Mouse (Mus musculus) myocyte (in vitro differentiated cells): ENCODE data around the gene A330070K13Rik. TPM values are rescaled to one million over a fixed set of nuclear protein-coding genes. Genes with fewer than 3 reads are reported as not detected.

Experiments
- H3K27me3 ChIP-seq: one replicate; pipeline ENCODE4 v1.6.1; 2011; ENCODE audit not compliant: control insufficient read depth, insufficient read depth, insufficient read length
- H3K36me3 ChIP-seq: one replicate; pipeline ENCODE4 v1.6.1; 2011; ENCODE audit not compliant: control insufficient read depth, insufficient read depth
- H3K4me2 ChIP-seq: one replicate; pipeline ENCODE4 v1.6.1; 2011; ENCODE audit warnings: low read depth, control low read depth
- H3K4me3 ChIP-seq: one replicate; pipeline ENCODE4 v1.5.1; 2011; ENCODE audit warnings: mild to moderate bottlenecking, control low read depth, moderate library complexity
- H3K79me2 ChIP-seq: one replicate; pipeline ENCODE4 v1.6.1; 2011; ENCODE audit not compliant: control insufficient read depth, insufficient read depth
- H3ac ChIP-seq: one replicate; pipeline ENCODE4 v1.6.1; 2011; ENCODE audit not compliant: control insufficient read depth, insufficient read length
- CEBPB ChIP-seq: IDR thresholded peaks from 2 replicates; pipeline ENCODE4 v1.6.1; 2011; ENCODE audit warnings: mild to moderate bottlenecking, moderate library complexity; ENCODE audit not compliant: poor library complexity, insufficient read depth, severe bottlenecking
- E2F4 ChIP-seq: IDR thresholded peaks from one replicate; pipeline ENCODE4 v1.6.1; 2011; ENCODE audit warnings: mild to moderate bottlenecking, control low read depth, moderate library complexity; ENCODE audit not compliant: insufficient read depth
- MAX ChIP-seq: IDR thresholded peaks from one replicate; pipeline ENCODE4 v1.6.1; 2011; ENCODE audit warnings: low read depth, mild to moderate bottlenecking, control low read depth
- MYOD1 ChIP-seq, 3 experiments: IDR thresholded peaks; one replicate each; pipeline ENCODE4 v1.6.1; 2011; ENCODE audit warnings: control low read depth in 2 of 3, low read depth in 2 of 3, mild to moderate bottlenecking in 2 of 3, moderate library complexity in 1 of 3; ENCODE audit not compliant: insufficient read length in 2 of 3, control insufficient read depth in 1 of 3
- MYOG ChIP-seq, 3 experiments: IDR thresholded peaks; one replicate each; pipeline ENCODE4 v1.6.1; 2011; ENCODE audit warnings: control low read depth in 2 of 3, low read depth in 2 of 3, mild to moderate bottlenecking in 2 of 3; ENCODE audit not compliant: insufficient read length in 2 of 3, control insufficient read depth in 1 of 3, insufficient read depth in 1 of 3
- POLR2A ChIP-seq: IDR thresholded peaks from one replicate; pipeline ENCODE4 v1.6.1; 2011; ENCODE audit warnings: low read depth, mild to moderate bottlenecking, control low read depth, moderate library complexity; ENCODE audit not compliant: insufficient read length
- POLR2AphosphoS2 ChIP-seq: IDR thresholded peaks from one replicate; pipeline ENCODE4 v1.6.1; 2011; ENCODE audit warnings: low read depth, control low read depth; ENCODE audit not compliant: insufficient read length
- REST ChIP-seq: IDR thresholded peaks from one replicate; pipeline ENCODE4 v1.6.1; 2011; ENCODE audit warnings: mild to moderate bottlenecking, control low read depth, moderate library complexity; ENCODE audit not compliant: insufficient read depth, insufficient read length
- SRF ChIP-seq: IDR thresholded peaks from one replicate; pipeline ENCODE4 v1.6.1; 2011; ENCODE audit warnings: low read depth; ENCODE audit not compliant: control insufficient read depth, insufficient read length
- TCF12 ChIP-seq: IDR thresholded peaks from one replicate; pipeline ENCODE4 v1.6.1; 2011; ENCODE audit warnings: mild to moderate bottlenecking, control low read depth; ENCODE audit not compliant: poor library complexity, insufficient read depth, severe bottlenecking
- TCF3 ChIP-seq: IDR thresholded peaks from one replicate; pipeline ENCODE4 v1.6.1; 2011; ENCODE audit warnings: low read depth, control low read depth; ENCODE audit not compliant: insufficient read length
- USF1 ChIP-seq: IDR thresholded peaks from one replicate; pipeline ENCODE4 v1.6.1; 2011; ENCODE audit warnings: low read depth, mild to moderate bottlenecking, control low read depth, moderate library complexity
- polyA plus RNA-seq: library from polyadenylated mRNA; unstranded; fragments of >200 nt; fragmentation: generic; extraction: Trizol; gene quantifications from one replicate; pipeline ENCODE4 v1.2.1, GENCODE M21; 2012; ENCODE audit warnings: missing spikeins

A330070K13Rik gene
- polyA plus RNA-seq, 1 experiment = not detected

DNA sequence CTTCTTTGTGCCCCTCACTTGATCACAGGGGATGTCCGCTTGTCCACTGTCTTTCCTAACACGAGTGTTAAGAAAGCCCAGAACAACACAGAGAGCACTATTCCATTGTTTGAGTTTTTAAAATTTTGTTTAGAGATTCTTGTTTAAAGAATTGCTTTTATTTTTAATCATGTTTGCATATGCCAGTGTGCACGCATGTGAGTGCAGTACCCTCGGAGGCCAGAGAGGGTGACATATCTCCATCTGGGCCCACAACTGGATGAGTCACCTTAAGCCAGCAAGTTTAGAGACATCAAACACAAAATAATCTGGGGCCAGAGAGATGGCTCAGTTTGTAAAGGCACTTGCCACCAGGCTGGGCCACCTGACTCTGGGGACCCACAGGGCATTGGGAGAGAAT, 49.0 kb downstream of the A330070K13Rik start:
- Histone ChIP-seq H3K27me3 (no peaks in the 10 kb centered on the region), H3K79me2 (no peaks in the 10 kb centered on the region), H3ac (no peak overlapping the region), H3K36me3 (no peaks in the 10 kb centered on the region), H3K4me3 (no peak overlapping the region), H3K4me2 (no peak overlapping the region)
- TF ChIP-seq POLR2A = no peak
- no peak for TF ChIP-seq TCF12
- TF ChIP-seq POLR2AphosphoS2 = no peak
- TF ChIP-seq USF1 = no peak
- TF ChIP-seq TCF3 = no peak
- TF ChIP-seq REST = no peak
- no peak for TF ChIP-seq CEBPB
- TF ChIP-seq MYOD1 (IDR thresholded peaks at IDR 0.05; ENCODE audit: control insufficient read depth in 1 of 3, insufficient read length in 2 of 3, low read depth in 2 of 3) = no peak
- TF ChIP-seq E2F4 = no peak
- TF ChIP-seq MYOG (IDR thresholded peaks at IDR 0.05; ENCODE audit: control insufficient read depth in 1 of 3, insufficient read depth in 1 of 3, insufficient read length in 2 of 3, low read depth in 2 of 3) = no peak
- no peak for TF ChIP-seq SRF
- no peak for TF ChIP-seq MAX

DNA sequence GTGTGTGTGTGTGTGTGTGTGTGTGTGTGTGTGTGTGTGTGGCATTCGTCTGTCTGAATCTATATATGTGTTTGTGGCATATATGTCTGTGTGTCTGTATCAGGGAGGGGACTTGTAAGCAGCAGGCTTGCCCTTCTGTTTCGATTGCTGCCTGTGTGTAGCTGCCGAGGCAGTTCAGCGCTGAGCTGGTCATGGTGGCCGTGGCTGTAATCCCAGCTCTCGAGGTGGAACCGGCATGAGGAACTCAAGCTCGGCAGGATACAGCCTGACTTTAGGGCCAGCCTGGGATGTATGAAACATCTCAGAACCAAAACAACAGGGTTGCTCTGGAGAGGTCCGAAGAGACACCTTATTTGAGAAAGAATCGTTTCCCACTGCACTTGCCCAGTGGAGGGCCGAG, 50.5 kb downstream of the A330070K13Rik start:
- H3K4me2 ChIP-seq = no peak overlapping the region
- no peaks in the 10 kb centered on the region for H3K27me3 ChIP-seq
- no peak overlapping the region for H3K4me3 ChIP-seq
- H3K36me3 ChIP-seq = no peaks in the 10 kb centered on the region
- no peak for TF ChIP-seq MYOD1 (IDR thresholded peaks at IDR 0.05; ENCODE audit: control insufficient read depth in 1 of 3, insufficient read length in 2 of 3, low read depth in 2 of 3)
- no peak for TF ChIP-seq E2F4
- no peaks in the 10 kb centered on the region for H3K79me2 ChIP-seq
- H3ac ChIP-seq = no peak overlapping the region

DNA sequence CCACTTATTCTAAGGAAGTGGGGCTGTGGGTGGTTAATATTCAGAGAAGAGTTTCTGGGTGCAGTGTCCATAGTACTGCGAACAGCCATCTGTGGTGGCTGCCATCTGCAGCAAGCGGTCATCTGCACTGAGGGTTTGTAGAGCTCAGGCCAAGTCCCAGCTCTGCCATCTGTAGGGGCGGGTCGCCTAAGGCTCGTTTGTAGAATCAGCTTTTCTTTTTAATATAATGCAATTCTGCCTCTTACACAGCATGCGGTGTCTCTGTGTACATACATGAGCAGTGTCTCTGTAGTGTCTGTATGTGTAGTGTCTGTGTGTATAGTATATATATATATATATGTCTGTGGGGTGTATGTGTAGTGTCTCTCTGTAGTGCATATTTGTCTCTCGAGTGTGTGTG, 50.9 kb downstream of the A330070K13Rik start:
- no peaks in the 10 kb centered on the region for H3K27me3 ChIP-seq
- H3K4me2 ChIP-seq = no peak overlapping the region
- H3K36me3 ChIP-seq = no peaks in the 10 kb centered on the region
- H3ac ChIP-seq = no peak overlapping the region
- no peak overlapping the region for H3K4me3 ChIP-seq
- H3K79me2 ChIP-seq = no peaks in the 10 kb centered on the region
- TF ChIP-seq CEBPB = no peak

DNA sequence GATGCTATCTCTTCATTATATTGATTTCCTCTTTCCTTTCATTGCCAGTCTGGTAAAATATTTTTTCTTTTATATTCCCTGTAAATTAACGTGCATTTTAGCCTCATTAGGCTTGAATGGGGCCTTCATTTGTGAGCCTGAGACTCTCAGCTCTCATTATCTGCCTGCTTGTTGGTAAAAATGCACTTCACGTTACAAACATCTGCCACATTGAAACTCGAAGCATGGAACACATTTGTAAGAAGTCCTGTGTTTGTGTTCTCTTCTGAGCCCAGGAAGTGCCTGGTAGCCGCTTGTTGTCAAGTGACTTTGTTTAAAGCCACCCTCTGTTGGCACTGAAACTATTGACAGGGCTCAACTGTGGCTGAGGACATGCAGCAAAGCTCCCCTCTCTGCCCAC, 53.2 kb downstream of the A330070K13Rik start:
- H3K79me2 ChIP-seq = no peaks in the 10 kb centered on the region
- TF ChIP-seq E2F4 (no peak), USF1 (no peak)
- H3K36me3 ChIP-seq = no peaks in the 10 kb centered on the region
- no peak overlapping the region for H3ac ChIP-seq
- no peak overlapping the region for H3K4me2 ChIP-seq
- no peak overlapping the region for H3K4me3 ChIP-seq
- H3K27me3 ChIP-seq = no peaks in the 10 kb centered on the region

DNA sequence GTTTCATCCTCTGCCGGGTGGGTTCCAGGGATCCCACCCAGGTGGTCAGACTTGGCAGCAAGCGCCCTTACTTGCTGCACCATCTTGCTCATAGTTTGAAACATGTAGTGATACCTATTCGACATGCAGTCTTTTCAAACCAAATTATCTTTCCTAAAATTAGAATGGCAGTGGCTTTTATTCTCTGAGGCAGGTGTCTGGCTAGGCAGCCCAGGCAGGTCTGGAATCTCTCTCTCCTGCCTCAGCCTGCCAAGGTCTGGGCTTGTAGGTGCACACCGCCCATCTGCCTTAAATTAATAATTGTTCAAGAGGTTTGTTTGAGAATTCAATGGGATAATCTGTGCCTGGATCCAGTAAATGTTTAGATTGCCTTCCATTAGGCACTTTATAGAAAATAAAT, 53.6 kb downstream of the A330070K13Rik start:
- no peak overlapping the region for H3K4me2 ChIP-seq
- TF ChIP-seq MYOD1 (IDR thresholded peaks at IDR 0.05; ENCODE audit: control insufficient read depth in 1 of 3, insufficient read length in 2 of 3, low read depth in 2 of 3) = no peak
- TF ChIP-seq CEBPB = no peak
- no peak for TF ChIP-seq POLR2A
- no peak for TF ChIP-seq E2F4
- TF ChIP-seq TCF3 = no peak
- TF ChIP-seq TCF12 = no peak
- no peak for TF ChIP-seq MYOG (IDR thresholded peaks at IDR 0.05; ENCODE audit: control insufficient read depth in 1 of 3, insufficient read depth in 1 of 3, insufficient read length in 2 of 3, low read depth in 2 of 3)
- no peak for TF ChIP-seq REST
- no peak for TF ChIP-seq MAX
- TF ChIP-seq SRF = no peak
- no peak for TF ChIP-seq USF1
- no peak for TF ChIP-seq POLR2AphosphoS2
- no peaks in the 10 kb centered on the region for H3K36me3 ChIP-seq
- H3K27me3 ChIP-seq = no peaks in the 10 kb centered on the region
- no peak overlapping the region for H3ac ChIP-seq
- H3K79me2 ChIP-seq = no peaks in the 10 kb centered on the region
- no peak overlapping the region for H3K4me3 ChIP-seq

DNA sequence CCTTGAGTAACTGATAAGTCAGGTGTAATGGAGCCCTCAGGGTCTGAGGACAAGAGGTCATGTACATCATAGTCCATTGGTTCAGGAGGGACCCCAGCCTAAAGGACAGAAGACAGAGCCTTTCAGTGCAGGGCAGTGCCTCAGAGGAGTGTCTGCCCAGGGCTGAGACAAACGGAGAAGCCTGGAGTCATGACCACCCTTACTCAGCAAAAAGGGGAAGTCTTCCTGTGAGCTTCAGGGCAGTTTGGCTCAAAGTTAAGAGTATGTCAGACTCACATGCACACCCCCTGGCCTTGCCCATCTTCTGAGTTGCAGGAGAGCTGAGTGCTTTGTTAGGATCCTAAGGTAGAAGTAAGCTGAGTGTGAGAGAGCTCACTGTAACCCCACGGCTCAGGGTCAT, 54.5 kb downstream of the A330070K13Rik start:
- Histone ChIP-seq H3K4me3 (no peak overlapping the region), H3K4me2 (no peak overlapping the region), H3K79me2 (no peaks in the 10 kb centered on the region), H3K27me3 (no peaks in the 10 kb centered on the region), H3ac (no peak overlapping the region), H3K36me3 (no peaks in the 10 kb centered on the region)
- TF ChIP-seq POLR2A (no peak), TCF3 (no peak), POLR2AphosphoS2 (no peak), CEBPB (no peak), TCF12 (no peak), MYOG (IDR thresholded peaks at IDR 0.05; ENCODE audit: control insufficient read depth in 1 of 3, insufficient read depth in 1 of 3, insufficient read length in 2 of 3, low read depth in 2 of 3) (no peak), MYOD1 (IDR thresholded peaks at IDR 0.05; ENCODE audit: control insufficient read depth in 1 of 3, insufficient read length in 2 of 3, low read depth in 2 of 3) (no peak), E2F4 (no peak), REST (no peak), SRF (no peak), USF1 (no peak), MAX (no peak)
